Mouse (Mus musculus): ENCODE data around the gene Scfd2. TPM values are rescaled to one million over a fixed set of nuclear protein-coding genes. Genes with fewer than 3 reads are reported as not detected.

Scfd2 gene
- polyA plus RNA-seq, 1 experiment from 2014 or later: 21.0 TPM

DNA sequence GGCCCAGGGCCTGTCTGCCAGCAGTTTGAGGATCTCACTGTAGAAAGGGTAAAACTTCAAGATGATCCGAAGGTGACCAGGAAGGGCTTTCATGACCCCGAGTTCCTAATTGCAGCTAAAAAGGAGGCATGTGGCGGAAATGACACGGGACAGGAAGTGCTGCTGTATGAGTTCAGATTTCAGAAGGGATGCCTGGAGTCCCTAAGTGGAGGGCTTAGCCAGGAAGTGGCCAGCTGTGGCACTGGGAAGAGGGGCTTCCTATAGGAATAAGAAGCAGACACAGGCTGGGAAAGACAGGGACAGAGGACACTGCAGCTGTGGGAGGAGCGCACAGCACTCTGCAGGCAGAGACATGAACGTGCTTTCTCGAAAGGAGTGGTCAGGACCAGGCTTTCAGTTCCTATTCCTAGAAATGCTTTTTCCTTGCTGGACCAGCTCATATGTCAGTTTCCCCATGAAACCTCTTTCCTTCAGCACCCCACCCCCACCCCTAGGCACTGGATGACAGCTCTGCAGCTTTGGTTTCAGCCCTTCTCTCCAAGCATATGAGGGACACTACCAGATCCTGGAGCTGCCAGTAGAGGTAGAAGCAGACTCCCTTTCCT is 277.7 kb downstream of the Scfd2 start:
- H3K27ac ChIP-seq (replicated peaks): peak overlapping the region; percentile 17; the same call in 1 of the 2 replicates

DNA sequence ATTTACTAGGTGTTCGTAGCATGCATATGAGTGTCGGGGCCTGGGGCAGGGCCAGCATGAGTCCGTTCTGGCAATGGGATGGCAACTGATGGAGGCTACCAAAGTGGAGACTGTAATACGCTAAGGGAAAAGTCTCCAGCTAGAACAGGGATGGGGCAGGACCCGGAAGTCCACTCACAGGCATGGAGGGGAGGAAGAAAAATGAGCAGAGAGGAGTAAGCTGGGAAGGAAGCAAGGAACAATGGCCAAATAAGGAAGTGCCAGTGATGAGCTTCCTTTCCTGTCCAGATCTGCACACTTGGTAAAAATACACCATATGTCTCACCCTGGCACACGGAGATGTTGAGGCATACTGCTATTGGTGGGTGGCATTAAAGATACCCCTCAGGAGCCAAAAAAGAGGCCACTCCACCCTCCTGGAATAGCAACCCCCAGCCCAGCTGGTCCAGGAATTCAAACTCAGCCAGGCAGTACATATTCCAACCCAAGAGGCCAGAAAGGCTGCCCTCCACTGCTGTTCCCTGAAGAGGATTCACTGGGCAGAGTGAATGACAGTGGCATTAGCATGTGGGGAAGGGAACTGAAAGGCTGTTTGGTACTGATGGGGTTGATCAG is 278.8 kb downstream of the Scfd2 start:
- Histone ChIP-seq H3K4me3 (replicated peaks) (no peak overlapping the region), H3K4me1 (peaks cover 40% of the 10 kb centered on the region), H3K36me3 (no peaks in the 10 kb centered on the region), H3K4me2 (replicated peaks) (no peak overlapping the region), H3K9me3 (replicated peaks) (no peaks in the 10 kb centered on the region), H3K27ac (replicated peaks) (no peak overlapping the region), H3K27me3 (no peaks in the 10 kb centered on the region), H3K9ac (no peak overlapping the region)
- no peak for ATAC-seq (ENCODE audit: insufficient number of reproducible peaks, low FRiP score, low TSS enrichment, low read depth)
- WGBS: 84% methylated on average over 6 of the region's 6 CpGs

More for the DNA sequence above, 277.7 kb downstream of the Scfd2 start:
- H3K27me3 ChIP-seq: no peaks in the 10 kb centered on the region
- H3K9ac ChIP-seq: no peak overlapping the region
- no peak overlapping the region for H3K4me3 ChIP-seq (replicated peaks)
- WGBS: 29% methylated on average over 7 of the region's 7 CpGs
- peaks cover 40% of the 10 kb centered on the region for H3K4me1 ChIP-seq
- no peak overlapping the region for H3K4me2 ChIP-seq (replicated peaks)
- no peaks in the 10 kb centered on the region for H3K9me3 ChIP-seq (replicated peaks)
- ATAC-seq (ENCODE audit: insufficient number of reproducible peaks, low FRiP score, low TSS enrichment, low read depth): peak; percentile 36; the same call in 1 of the 2 replicates
- H3K36me3 ChIP-seq: no peaks in the 10 kb centered on the region

DNA sequence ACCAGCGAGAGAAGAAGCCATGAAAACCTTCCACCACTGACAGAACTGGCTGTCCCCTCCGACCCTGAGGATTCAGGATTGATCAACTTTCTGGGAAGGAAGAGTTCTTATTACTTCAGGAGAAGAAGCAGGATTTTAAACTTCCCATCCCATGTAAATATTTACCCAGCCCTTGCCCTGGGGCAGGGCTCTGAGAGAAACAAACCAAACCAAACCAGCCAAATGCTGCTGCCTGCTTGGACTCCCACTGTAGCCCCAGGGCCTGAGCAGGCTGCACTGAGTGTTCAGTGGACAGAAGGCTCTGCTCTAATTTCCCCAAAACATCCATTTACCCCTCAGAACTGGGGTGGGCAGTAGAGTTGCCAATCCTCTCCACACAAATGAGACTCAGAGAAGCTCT is 280.6 kb downstream of the Scfd2 start:
- Histone ChIP-seq H3K9ac (no peak overlapping the region), H3K4me3 (replicated peaks) (no peak overlapping the region), H3K36me3 (no peaks in the 10 kb centered on the region), H3K4me1 (peaks cover 49% of the 10 kb centered on the region), H3K27me3 (no peaks in the 10 kb centered on the region), H3K9me3 (replicated peaks) (no peaks in the 10 kb centered on the region), H3K27ac (replicated peaks) (peak overlapping the region; percentile 58; the same call in 1 of the 2 replicates), H3K4me2 (replicated peaks) (no peak overlapping the region)
- ATAC-seq (ENCODE audit: insufficient number of reproducible peaks, low FRiP score, low TSS enrichment, low read depth): no peak
- WGBS: 60% methylated on average over 2 of the region's 2 CpGs

DNA sequence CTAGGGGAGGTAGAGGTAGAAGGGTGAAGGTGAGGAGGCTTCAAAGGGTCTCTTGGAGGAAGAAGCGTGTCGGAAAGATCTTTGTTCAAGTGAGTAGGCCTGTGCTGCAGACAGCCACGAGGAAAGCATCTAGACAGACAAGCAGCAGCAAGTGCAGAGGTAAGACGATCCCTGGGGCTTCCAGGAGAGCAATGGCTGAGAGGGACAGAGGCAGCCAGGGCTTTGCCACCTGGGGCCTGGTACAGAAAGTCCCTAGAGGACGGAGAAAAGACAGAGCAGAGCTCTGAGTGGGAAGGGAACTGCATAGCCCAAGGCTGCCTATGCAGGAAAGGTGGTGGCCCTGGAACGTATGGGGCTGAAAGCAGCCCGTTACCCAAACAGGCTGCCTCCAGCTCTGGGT is 281.3 kb downstream of the Scfd2 start:
- Histone ChIP-seq H3K27ac (replicated peaks) (peak overlapping the region; percentile 58), H3K4me3 (replicated peaks) (no peak overlapping the region), H3K27me3 (no peaks in the 10 kb centered on the region), H3K9ac (no peak overlapping the region), H3K4me1 (peaks cover 49% of the 10 kb centered on the region), H3K4me2 (replicated peaks) (no peak overlapping the region), H3K9me3 (replicated peaks) (no peaks in the 10 kb centered on the region), H3K36me3 (no peaks in the 10 kb centered on the region)
- no peak for ATAC-seq (ENCODE audit: insufficient number of reproducible peaks, low FRiP score, low TSS enrichment, low read depth)
- 34% methylated on average over 7 of the region's 7 CpGs for WGBS

DNA sequence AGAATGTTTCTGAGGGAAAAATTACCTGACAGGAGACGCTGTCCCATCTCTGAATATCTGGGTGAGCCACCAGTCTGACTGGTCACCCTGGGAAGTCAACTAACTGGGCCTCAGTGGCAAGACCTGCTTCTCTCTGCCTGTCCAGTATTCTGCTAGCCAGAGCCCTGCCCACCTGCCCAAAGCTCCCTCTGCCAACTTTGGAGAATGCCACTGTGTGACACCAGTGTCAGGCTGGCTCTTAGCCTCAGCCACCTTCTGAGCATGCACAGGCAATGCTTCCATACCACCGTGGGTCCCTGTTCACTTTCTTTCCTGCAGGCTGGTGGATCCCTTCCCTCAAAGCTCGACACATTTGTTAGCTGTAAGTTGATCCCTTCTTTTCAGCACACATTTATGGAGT is 281.8 kb downstream of the Scfd2 start:
- Histone ChIP-seq H3K4me1 (peaks cover 49% of the 10 kb centered on the region), H3K27ac (replicated peaks) (peak overlapping the region; percentile 58)

DNA sequence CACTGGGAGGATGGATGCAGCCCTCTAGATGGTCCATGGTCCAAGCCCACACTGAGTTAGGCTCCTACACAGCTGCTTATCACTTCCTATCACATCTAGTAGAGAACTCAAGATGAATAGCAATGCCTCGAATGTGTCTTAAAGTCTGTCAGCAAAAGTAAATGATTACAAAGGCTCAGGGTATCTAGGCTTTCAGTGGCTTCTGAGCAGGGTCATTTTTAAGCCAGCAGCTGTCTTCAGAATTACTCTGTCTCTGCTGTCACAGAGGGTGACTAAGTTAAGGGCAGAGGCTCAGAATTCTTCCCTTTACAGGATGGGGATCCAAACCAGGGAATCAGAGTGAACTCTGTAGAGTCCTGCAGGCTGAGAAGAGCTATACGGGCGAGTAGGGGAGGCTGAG is 284.6 kb downstream of the Scfd2 start:
- no peak overlapping the region for H3K4me2 ChIP-seq (replicated peaks)
- no peak overlapping the region for H3K4me3 ChIP-seq (replicated peaks)
- H3K9me3 ChIP-seq (replicated peaks): no peaks in the 10 kb centered on the region
- WGBS: 55% methylated on average over 3 of the region's 3 CpGs
- peaks cover 38% of the 10 kb centered on the region for H3K4me1 ChIP-seq
- H3K9ac ChIP-seq: no peak overlapping the region
- peak overlapping the region; percentile 35; the same call in 1 of the 2 replicates for H3K27ac ChIP-seq (replicated peaks)
- no peak for ATAC-seq (ENCODE audit: insufficient number of reproducible peaks, low FRiP score, low TSS enrichment, low read depth)
- H3K36me3 ChIP-seq: no peaks in the 10 kb centered on the region
- no peaks in the 10 kb centered on the region for H3K27me3 ChIP-seq

More for the DNA sequence above, 281.8 kb downstream of the Scfd2 start:
- Histone ChIP-seq H3K36me3 (no peaks in the 10 kb centered on the region), H3K4me3 (replicated peaks) (no peak overlapping the region), H3K9me3 (replicated peaks) (no peaks in the 10 kb centered on the region), H3K4me2 (replicated peaks) (no peak overlapping the region), H3K9ac (no peak overlapping the region), H3K27me3 (no peaks in the 10 kb centered on the region)
- ATAC-seq (ENCODE audit: insufficient number of reproducible peaks, low FRiP score, low TSS enrichment, low read depth): no peak
- 39% methylated on average over 3 of the region's 3 CpGs for WGBS

DNA sequence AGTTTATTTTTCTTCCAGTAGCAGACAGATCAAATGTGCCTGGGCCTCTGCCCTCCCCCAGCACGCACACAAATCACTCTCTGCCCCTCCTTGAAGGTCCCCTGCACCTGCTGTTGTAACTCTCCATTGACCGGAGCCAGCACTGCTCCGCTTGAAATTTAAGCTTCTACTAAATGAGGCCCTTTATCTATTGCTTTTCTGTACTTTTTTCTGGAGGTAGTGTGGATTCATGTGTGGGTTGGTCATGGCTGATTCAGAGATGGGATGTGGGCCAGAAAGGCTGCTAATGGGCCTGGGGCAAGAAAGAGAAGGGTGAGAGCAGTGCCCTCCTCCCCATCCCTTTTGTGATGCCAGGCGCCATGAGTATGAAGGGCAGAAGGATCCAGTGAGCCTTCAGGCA is 285.1 kb downstream of the Scfd2 start:
- peaks cover 34% of the 10 kb centered on the region for H3K4me1 ChIP-seq
- H3K36me3 ChIP-seq: no peaks in the 10 kb centered on the region
- H3K9ac ChIP-seq: no peak overlapping the region
- WGBS: 57% methylated on average over 4 of the region's 4 CpGs
- H3K4me2 ChIP-seq (replicated peaks): no peak overlapping the region
- H3K4me3 ChIP-seq (replicated peaks): no peak overlapping the region
- ATAC-seq (ENCODE audit: insufficient number of reproducible peaks, low FRiP score, low TSS enrichment, low read depth): 0 out of 2 replicates have a peak, but pooled peaks have one; percentile 39
- H3K27ac ChIP-seq (replicated peaks): peak overlapping the region; percentile 35; the same call in 1 of the 2 replicates
- H3K9me3 ChIP-seq (replicated peaks): no peaks in the 10 kb centered on the region
- H3K27me3 ChIP-seq: no peaks in the 10 kb centered on the region

DNA sequence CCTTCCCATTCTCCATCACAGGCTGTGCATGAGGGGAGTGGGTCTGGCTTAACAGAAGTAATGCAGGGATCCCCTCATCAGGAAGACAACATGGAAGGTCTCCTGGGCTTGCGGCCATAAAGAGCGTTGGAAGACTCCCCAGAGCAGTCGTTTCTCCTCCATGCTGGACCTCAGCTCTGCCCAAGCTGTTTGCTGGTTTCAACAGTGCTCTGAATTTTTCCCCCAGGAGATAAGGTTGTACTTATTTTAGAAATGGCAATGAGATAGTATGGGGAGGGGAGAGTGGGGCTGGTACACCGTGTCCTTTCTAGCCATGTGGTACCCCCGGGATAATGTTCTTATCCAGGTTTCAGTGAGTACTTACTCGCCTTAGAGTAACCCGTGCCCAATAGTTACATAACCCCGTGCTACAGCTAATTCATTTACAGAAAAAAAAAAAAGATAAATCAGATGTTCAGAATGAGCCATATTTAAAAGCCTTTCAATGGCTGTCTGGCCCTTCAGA is 285.9 kb downstream of the Scfd2 start:
- peaks cover 27% of the 10 kb centered on the region for H3K4me1 ChIP-seq
- 82% methylated on average over 8 of the region's 8 CpGs for WGBS
- no peak overlapping the region for H3K4me2 ChIP-seq (replicated peaks)
- H3K27me3 ChIP-seq: no peaks in the 10 kb centered on the region
- no peaks in the 10 kb centered on the region for H3K9me3 ChIP-seq (replicated peaks)
- H3K9ac ChIP-seq: no peak overlapping the region
- ATAC-seq (ENCODE audit: insufficient number of reproducible peaks, low FRiP score, low TSS enrichment, low read depth): no peak
- no peak overlapping the region for H3K4me3 ChIP-seq (replicated peaks)
- no peaks in the 10 kb centered on the region for H3K36me3 ChIP-seq
- H3K27ac ChIP-seq (replicated peaks): no peak overlapping the region

DNA sequence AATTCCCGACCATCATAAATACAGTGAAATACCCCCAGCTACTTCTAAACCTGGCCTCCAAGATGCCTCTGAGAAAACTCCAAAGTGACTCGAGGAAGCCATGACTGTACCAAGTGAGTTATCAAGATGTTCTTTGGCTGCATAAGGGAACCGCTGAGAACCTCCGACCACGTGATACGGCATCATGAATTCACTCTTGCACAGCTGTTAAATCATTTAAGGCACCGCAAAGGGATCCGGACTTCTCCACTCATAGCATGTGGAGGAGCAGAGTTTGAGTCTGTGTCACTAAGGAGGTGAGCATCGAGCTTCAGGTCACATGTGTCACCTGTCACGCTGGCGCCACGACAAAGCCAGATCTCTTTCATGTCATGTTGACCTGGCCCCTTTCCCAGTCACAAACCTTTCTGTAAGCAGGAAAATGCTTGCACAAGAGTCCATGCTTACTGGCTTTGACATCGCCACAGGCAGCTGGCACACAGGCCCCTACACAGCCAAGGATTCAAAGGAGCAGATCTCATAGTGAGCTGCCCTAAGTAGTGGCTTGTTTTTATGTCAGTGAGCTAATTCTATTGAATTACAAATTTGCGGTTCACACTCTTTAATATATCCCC is 287.0 kb downstream of the Scfd2 start:
- 77% methylated on average over 14 of the region's 14 CpGs for WGBS
- H3K36me3 ChIP-seq: no peaks in the 10 kb centered on the region
- no peak for ATAC-seq (ENCODE audit: insufficient number of reproducible peaks, low FRiP score, low TSS enrichment, low read depth)

DNA sequence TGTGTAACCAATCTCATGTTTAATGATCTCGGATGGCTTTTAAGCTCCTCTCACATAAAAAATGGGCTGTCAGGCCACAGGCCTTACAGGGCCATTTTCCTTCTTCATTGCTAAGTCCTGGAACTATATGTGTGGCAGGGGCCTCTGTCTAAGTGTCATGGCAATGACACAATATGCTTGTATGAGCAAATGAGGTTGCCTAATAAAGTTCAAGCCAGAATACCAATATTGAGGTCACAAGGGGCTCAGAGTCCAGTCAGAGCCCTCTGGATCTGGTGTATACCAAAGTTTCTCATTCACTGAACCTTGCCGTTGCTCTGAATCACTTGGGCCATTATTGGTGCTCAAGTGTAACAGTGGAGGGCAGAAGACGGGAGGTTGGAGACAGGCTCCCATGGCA is 288.9 kb downstream of the Scfd2 start:
- WGBS: 78% methylated on average over 3 of the region's 3 CpGs
- Histone ChIP-seq H3K9me3 (replicated peaks) (no peaks in the 10 kb centered on the region), H3K4me3 (replicated peaks) (no peak overlapping the region), H3K9ac (no peak overlapping the region), H3K27ac (replicated peaks) (no peak overlapping the region), H3K27me3 (no peaks in the 10 kb centered on the region), H3K4me2 (replicated peaks) (no peak overlapping the region), H3K36me3 (no peaks in the 10 kb centered on the region), H3K4me1 (peaks cover 14% of the 10 kb centered on the region; the same call in 1 of the 2 replicates)
- ATAC-seq (ENCODE audit: insufficient number of reproducible peaks, low FRiP score, low TSS enrichment, low read depth): no peak

More for the DNA sequence above, 287.0 kb downstream of the Scfd2 start:
- H3K4me2 ChIP-seq (replicated peaks): no peak overlapping the region
- H3K27me3 ChIP-seq: no peaks in the 10 kb centered on the region
- no peak overlapping the region for H3K4me3 ChIP-seq (replicated peaks)
- no peak overlapping the region for H3K9ac ChIP-seq
- H3K27ac ChIP-seq (replicated peaks): peak overlapping the region; percentile 31; the same call in 1 of the 2 replicates
- H3K9me3 ChIP-seq (replicated peaks): no peaks in the 10 kb centered on the region
- H3K4me1 ChIP-seq: peaks cover 15% of the 10 kb centered on the region

DNA sequence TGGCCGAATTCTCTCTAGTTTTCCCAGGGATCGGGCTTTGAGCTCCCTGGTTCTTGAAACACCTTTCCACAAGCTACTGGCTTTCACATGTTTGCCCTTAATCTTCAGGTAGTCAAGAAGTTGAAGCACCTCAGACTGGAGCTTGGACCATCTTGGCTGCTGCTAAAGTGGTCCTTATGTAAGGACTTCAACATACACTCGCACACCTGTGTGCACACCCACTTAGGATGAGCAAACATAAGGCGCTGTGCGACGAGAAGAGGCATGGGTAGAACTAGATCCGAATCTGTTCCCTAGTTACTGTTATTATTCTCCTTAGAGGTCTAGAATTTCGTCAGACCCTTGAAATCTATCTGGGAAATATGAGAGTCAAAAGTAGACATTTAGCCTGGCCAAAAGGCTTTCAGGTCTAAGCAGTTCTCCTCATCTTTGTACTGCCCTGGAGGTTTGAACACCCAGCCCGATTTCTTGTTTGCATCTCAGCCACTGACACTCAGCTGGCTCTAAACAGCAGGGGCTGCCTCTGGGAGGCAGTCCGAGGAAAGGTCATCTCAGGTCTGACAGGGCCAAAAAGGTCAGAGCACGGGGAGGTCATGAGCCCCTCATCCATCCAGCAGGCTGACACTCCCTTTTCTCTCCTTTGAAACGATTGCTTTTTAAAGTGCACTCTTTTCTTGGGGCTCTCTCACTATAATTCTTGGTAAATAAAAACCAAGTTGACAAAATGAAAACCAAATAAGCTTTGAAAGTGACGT is 290.5 kb downstream of the Scfd2 start:
- Histone ChIP-seq H3K9ac (no peak overlapping the region), H3K27ac (replicated peaks) (no peak overlapping the region), H3K4me2 (replicated peaks) (no peak overlapping the region), H3K27me3 (no peaks in the 10 kb centered on the region), H3K36me3 (no peaks in the 10 kb centered on the region), H3K4me3 (replicated peaks) (no peak overlapping the region), H3K4me1 (peaks cover 6% of the 10 kb centered on the region; the same call in 1 of the 2 replicates), H3K9me3 (replicated peaks) (no peaks in the 10 kb centered on the region)
- 63% methylated on average over 13 of the region's 13 CpGs for WGBS
- no peak for ATAC-seq (ENCODE audit: insufficient number of reproducible peaks, low FRiP score, low TSS enrichment, low read depth)

Measured in embryonic facial prominence, embryonic 15.5 days (tissue).